Comparison of ENCODE assay signal across 12 mouse cellular contexts in the genomic region with DNA sequence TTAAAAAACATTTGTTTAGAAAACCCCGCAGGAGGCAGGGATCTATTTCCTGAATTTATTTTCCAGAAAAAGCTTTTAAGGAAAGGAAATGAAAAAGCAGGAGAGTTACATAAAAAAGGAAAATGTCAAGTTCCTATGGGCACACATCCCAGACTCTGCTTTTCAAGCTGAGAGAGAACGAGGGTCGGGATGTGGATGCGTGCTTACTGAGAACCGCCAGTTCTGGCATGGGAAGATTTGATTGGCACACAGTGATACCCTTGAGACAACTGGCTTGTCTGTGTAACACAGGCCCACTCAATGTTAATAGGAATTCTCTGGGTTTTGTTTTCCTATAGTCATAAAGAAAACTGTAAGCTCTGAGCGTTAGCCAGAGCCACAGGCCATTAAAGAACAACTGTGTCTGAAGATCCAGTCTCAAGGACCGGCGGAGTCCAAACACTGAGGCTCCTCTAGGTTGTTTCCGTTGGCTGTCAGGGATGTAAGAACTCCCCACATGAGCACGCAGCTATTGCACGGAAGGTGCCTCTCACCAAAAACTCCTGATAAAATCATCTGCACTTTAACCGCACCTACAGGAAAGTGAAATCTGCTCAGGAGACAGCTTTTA. TPM values are rescaled to one million over a fixed set of nuclear protein-coding genes. Genes with fewer than 3 reads are reported as not detected.
DNase-seq lines count a peak whose midpoint lies in the region; ATAC-seq and TF ChIP-seq lines count a peak whose summit lies in the region.
"Had no signal": no experiment of that assay in that cellular context is flagged by ENCODE, and none has a peak within 500 bp of the region (broad histone marks: within the 10 kb centered on the region; RNA-seq: fewer than 3 reads in every experiment).

No protein-coding gene starts in this region.

- H3K9ac ChIP-seq in embryonic facial prominence, embryonic 13.5 days = no peak overlapping the region
- no peak overlapping the region for H3K9ac ChIP-seq in kidney, embryonic 15.5 days
- H3K9ac ChIP-seq in midbrain, embryonic 12.5 days (replicated peaks) = no peak overlapping the region
- H3K9ac ChIP-seq in midbrain, embryonic 13.5 days (replicated peaks) = no peak overlapping the region

- H3K36me3 ChIP-seq in embryonic facial prominence, embryonic 13.5 days = no peaks in the 10 kb centered on the region
- no peaks in the 10 kb centered on the region for H3K36me3 ChIP-seq in embryonic facial prominence, embryonic 10.5 days (replicated peaks)
- H3K36me3 ChIP-seq in kidney, embryonic 15.5 days = no peaks in the 10 kb centered on the region; the same call in 1 of the 2 replicates
- H3K36me3 ChIP-seq in kidney, adult 2 months (ENCODE audit: control insufficient read depth, insufficient read depth, low read length) = no peaks in the 10 kb centered on the region
- H3K36me3 ChIP-seq in midbrain, embryonic 12.5 days = no peaks in the 10 kb centered on the region
- H3K36me3 ChIP-seq in midbrain, embryonic 13.5 days = no peaks in the 10 kb centered on the region

- H3K4me3 ChIP-seq in embryonic facial prominence, embryonic 13.5 days = no peak overlapping the region
- H3K4me3 ChIP-seq in embryonic facial prominence, embryonic 10.5 days = no peak overlapping the region
- no peak overlapping the region for H3K4me3 ChIP-seq in kidney, embryonic 15.5 days (replicated peaks)
- no peak overlapping the region for H3K4me3 ChIP-seq in kidney, adult 2 months (ENCODE audit: insufficient read depth, low read depth, low read length)
- no peak overlapping the region for H3K4me3 ChIP-seq in midbrain, embryonic 12.5 days
- H3K4me3 ChIP-seq in midbrain, embryonic 13.5 days (replicated peaks) = no peak overlapping the region

- TF ChIP-seq CTCF in kidney, adult 2 months (conservative IDR thresholded peaks at IDR 0.05; ENCODE audit: insufficient read depth, insufficient read length, low read depth, low read length) = no peak

- ATAC-seq in embryonic facial prominence, embryonic 13.5 days (ENCODE audit: insufficient number of reproducible peaks, insufficient read depth, low FRiP score, low TSS enrichment, low read depth) = no peak
- no peak for ATAC-seq in kidney, embryonic 15.5 days (replicated peaks; ENCODE audit: low FRiP score)
- ATAC-seq in midbrain, embryonic 12.5 days (ENCODE audit: low FRiP score, low read depth) = no peak
- no peak; the same call in 1 of the 2 replicates for ATAC-seq in midbrain, embryonic 13.5 days

- no peak for TF ChIP-seq POLR2A in kidney, adult 2 months (IDR thresholded peaks at IDR 0.05; ENCODE audit: low read depth, low read length)

- WGBS in embryonic facial prominence, embryonic 13.5 days = 52% methylated on average over 12 of the region's 12 CpGs
- 81% methylated on average over 12 of the region's 12 CpGs for WGBS in embryonic facial prominence, embryonic 10.5 days
- WGBS in kidney, embryonic 15.5 days = 48% methylated on average over 12 of the region's 12 CpGs
- WGBS in kidney, adult 2 months = 62% methylated on average over 12 of the region's 12 CpGs
- WGBS in midbrain, embryonic 12.5 days = 79% methylated on average over 12 of the region's 12 CpGs
- WGBS in midbrain, embryonic 13.5 days = 64% methylated on average over 12 of the region's 12 CpGs

- DNase-seq in embryonic facial prominence, embryonic 10.5 days (ENCODE audit: low spot score) = no peak
- DNase-seq in kidney, adult 2 months = no peak
- DNase-seq in spleen, adult 18-20 months = no peak
- no peak for DNase-seq in c-Kit-positive CD71-positive TER-119-positive erythroid progenitor cells, embryonic 14.5 days (ENCODE audit: low spot score)
- DNase-seq: cerebellum, postnatal 14 days; gastrocnemius, postnatal 25 days; kidney, postnatal 14 days; lung, postnatal 36 days had no signal

- no peaks in the 10 kb centered on the region for H3K9me3 ChIP-seq in embryonic facial prominence, embryonic 13.5 days
- H3K9me3 ChIP-seq in embryonic facial prominence, embryonic 10.5 days = no peaks in the 10 kb centered on the region
- no peaks in the 10 kb centered on the region for H3K9me3 ChIP-seq in kidney, embryonic 15.5 days (replicated peaks)
- no peaks in the 10 kb centered on the region for H3K9me3 ChIP-seq in midbrain, embryonic 12.5 days
- H3K9me3 ChIP-seq in midbrain, embryonic 13.5 days = no peaks in the 10 kb centered on the region

- H3K4me1 ChIP-seq in embryonic facial prominence, embryonic 13.5 days = peaks cover 19% of the 10 kb centered on the region
- H3K4me1 ChIP-seq in embryonic facial prominence, embryonic 10.5 days = peaks cover 7% of the 10 kb centered on the region
- peaks cover 31% of the 10 kb centered on the region for H3K4me1 ChIP-seq in kidney, embryonic 15.5 days
- H3K4me1 ChIP-seq in kidney, adult 2 months (ENCODE audit: control insufficient read depth, insufficient read depth, low read length) = no peaks in the 10 kb centered on the region
- peaks cover 10% of the 10 kb centered on the region; the same call in 1 of the 2 replicates for H3K4me1 ChIP-seq in midbrain, embryonic 12.5 days
- H3K4me1 ChIP-seq in midbrain, embryonic 13.5 days (replicated peaks) = peaks cover 21% of the 10 kb centered on the region

- H3K27ac ChIP-seq in embryonic facial prominence, embryonic 13.5 days = peak overlapping the region; percentile 49
- H3K27ac ChIP-seq in embryonic facial prominence, embryonic 10.5 days (replicated peaks) = no peak overlapping the region
- H3K27ac ChIP-seq in kidney, embryonic 15.5 days = peak overlapping the region; percentile 30; the same call in 1 of the 2 replicates
- no peak overlapping the region for H3K27ac ChIP-seq in kidney, adult 2 months (ENCODE audit: insufficient read depth, low read depth, low read length)
- H3K27ac ChIP-seq in midbrain, embryonic 12.5 days (replicated peaks) = 0 out of 2 replicates have a peak overlapping the region, but pooled peaks have one; percentile 2
- H3K27ac ChIP-seq in midbrain, embryonic 13.5 days = no peak overlapping the region

- H3K27me3 ChIP-seq in embryonic facial prominence, embryonic 13.5 days = 0 out of 2 replicates have a peak, but pooled peaks cover 4% of the 10 kb centered on the region
- H3K27me3 ChIP-seq in embryonic facial prominence, embryonic 10.5 days (replicated peaks; ENCODE audit: low read depth, poor library complexity, severe bottlenecking) = 0 out of 2 replicates have a peak, but pooled peaks cover 5% of the 10 kb centered on the region
- no peaks in the 10 kb centered on the region for H3K27me3 ChIP-seq in kidney, embryonic 15.5 days
- no peaks in the 10 kb centered on the region for H3K27me3 ChIP-seq in kidney, adult 2 months (replicated peaks; ENCODE audit: control insufficient read depth, insufficient read depth, low read length)
- peaks cover 7% of the 10 kb centered on the region for H3K27me3 ChIP-seq in midbrain, embryonic 12.5 days
- H3K27me3 ChIP-seq in midbrain, embryonic 13.5 days = no peaks in the 10 kb centered on the region

- no peak overlapping the region for H3K4me2 ChIP-seq in embryonic facial prominence, embryonic 13.5 days
- no peak overlapping the region for H3K4me2 ChIP-seq in kidney, embryonic 15.5 days
- no peak overlapping the region for H3K4me2 ChIP-seq in midbrain, embryonic 12.5 days (replicated peaks)
- H3K4me2 ChIP-seq in midbrain, embryonic 13.5 days (replicated peaks) = no peak overlapping the region

RNA-seq across cellular contexts. Expression of gene Enoph1, which starts 44.3 kb away (rescaled TPM):
- 46.1 and 49.0 TPM in 2 replicates for polyA plus RNA-seq in embryonic facial prominence, embryonic 13.5 days (2015; fragmentation: Nextera tagmentation; extraction: Ambion mirVana)
- 60.3 and 60.9 TPM in 2 replicates for polyA plus RNA-seq in embryonic facial prominence, embryonic 10.5 days (2016; fragmentation: Nextera tagmentation; extraction: Ambion mirVana)
- polyA plus RNA-seq in kidney, embryonic 15.5 days (2015; fragmentation: Nextera tagmentation; extraction: Ambion mirVana) = 48.1 and 48.7 TPM in 2 replicates
- polyA plus RNA-seq in kidney, adult 2 months (2012; rRNA removed) = 17.1 and 17.9 TPM in 2 replicates
- polyA plus RNA-seq in midbrain, embryonic 12.5 days (2016; fragmentation: Nextera tagmentation; extraction: Ambion mirVana) = 39.2 and 39.9 TPM in 2 replicates
- 39.4 and 40.5 TPM in 2 replicates for polyA plus RNA-seq in midbrain, embryonic 13.5 days (2015; fragmentation: Nextera tagmentation; extraction: Ambion mirVana)

RNA-seq across cellular contexts. Expression of gene Hnrnpdl, which starts 44.6 kb away (rescaled TPM):
- polyA plus RNA-seq in embryonic facial prominence, embryonic 13.5 days (2015; fragmentation: Nextera tagmentation; extraction: Ambion mirVana) = 213 and 218 TPM in 2 replicates
- polyA plus RNA-seq in embryonic facial prominence, embryonic 10.5 days (2016; fragmentation: Nextera tagmentation; extraction: Ambion mirVana) = 214 and 235 TPM in 2 replicates
- polyA plus RNA-seq in kidney, embryonic 15.5 days (2015; fragmentation: Nextera tagmentation; extraction: Ambion mirVana) = 168 and 169 TPM in 2 replicates
- 33.4 and 40.5 TPM in 2 replicates for polyA plus RNA-seq in kidney, adult 2 months (2012; rRNA removed)
- 288 and 290 TPM in 2 replicates for polyA plus RNA-seq in midbrain, embryonic 12.5 days (2016; fragmentation: Nextera tagmentation; extraction: Ambion mirVana)
- 270 and 276 TPM in 2 replicates for polyA plus RNA-seq in midbrain, embryonic 13.5 days (2015; fragmentation: Nextera tagmentation; extraction: Ambion mirVana)

Comparison
In these comparisons a context has a peak if more than half of its experiments do, and no peak if none do; other contexts are left out.
1. H3K27ac ChIP-seq: peak in embryonic facial prominence, embryonic 13.5 days (single experiment), kidney, embryonic 15.5 days (single experiment) and midbrain, embryonic 12.5 days (single experiment); none in embryonic facial prominence, embryonic 10.5 days (single experiment), kidney, adult 2 months (single experiment) and midbrain, embryonic 13.5 days (single experiment).